Mouse (Mus musculus): Measurements from ENCODE around the gene Mapk14. TPM values are rescaled to one million over a fixed set of nuclear protein-coding genes. Genes with fewer than 3 reads are reported as not detected.
"Not testable (repeated sequence)": the region's sequence is repeated elsewhere in the genome, so short reads cannot be mapped to it uniquely, and the experiment has no call there.

Gene Mapk14
- polyA plus RNA-seq, 1 experiment from 2014 or later, result 31.2 TPM

- no peak overlapping the region for H3K4me3 ChIP-seq (ENCODE audit: low read length)
- H3K36me3 ChIP-seq (ENCODE audit: control insufficient read depth, insufficient read depth), result peaks cover 18% of the 10 kb centered on the region
- ATAC-seq (replicated peaks; ENCODE audit: extremely low read depth, insufficient read depth, low FRiP score), result no peak
- H3K4me2 ChIP-seq (ENCODE audit: low read depth, low read length), result no peak overlapping the region
- H3K27ac ChIP-seq (ENCODE audit: low read length), result no peak overlapping the region
- H3K9ac ChIP-seq (ENCODE audit: low read length), result no peak overlapping the region
- H3K27me3 ChIP-seq (ENCODE audit: control insufficient read depth, insufficient read depth, low read length), result no peaks in the 10 kb centered on the region
- H3K4me1 ChIP-seq (ENCODE audit: control insufficient read depth, insufficient read depth, low read length), result peaks cover 20% of the 10 kb centered on the region
- 97% methylated on average over 3 of the region's 3 CpGs for WGBS
- H3K9me3 ChIP-seq (replicated peaks; ENCODE audit: control insufficient read depth, low read length), result 0 out of 2 replicates have a peak, but pooled peaks cover 3% of the 10 kb centered on the region
Measured at GRCm38 (mm10) chr17:28714006-28714405, 22.9 kb downstream of the Mapk14 start.

- Histone ChIP-seq H3K27me3 (ENCODE audit: control insufficient read depth, insufficient read depth, low read length) (no peaks in the 10 kb centered on the region), H3K4me1 (ENCODE audit: control insufficient read depth, insufficient read depth, low read length) (peaks cover 29% of the 10 kb centered on the region), H3K4me3 (ENCODE audit: low read length) (no peak overlapping the region), H3K9ac (ENCODE audit: low read length) (no peak overlapping the region), H3K9me3 (replicated peaks; ENCODE audit: control insufficient read depth, low read length) (0 out of 2 replicates have a peak, but pooled peaks cover 3% of the 10 kb centered on the region), H3K4me2 (ENCODE audit: low read depth, low read length) (no peak overlapping the region), H3K36me3 (ENCODE audit: control insufficient read depth, insufficient read depth) (peaks cover 26% of the 10 kb centered on the region), H3K27ac (ENCODE audit: low read length) (no peak overlapping the region)
- WGBS, result 67% methylated on average over 6 of the region's 7 CpGs
- no peak for ATAC-seq (replicated peaks; ENCODE audit: extremely low read depth, insufficient read depth, low FRiP score)
Measured at GRCm38 (mm10) chr17:28715832-28716548, 24.9 kb downstream of the Mapk14 start.

GRCm38 (mm10) chr17:28717535-28717934, 26.4 kb downstream of the Mapk14 start:
- no peak overlapping the region for H3K9ac ChIP-seq (ENCODE audit: low read length)
- no peak overlapping the region for H3K4me3 ChIP-seq (ENCODE audit: low read length)
- peaks cover 27% of the 10 kb centered on the region for H3K4me1 ChIP-seq (ENCODE audit: control insufficient read depth, insufficient read depth, low read length)
- H3K27me3 ChIP-seq (ENCODE audit: control insufficient read depth, insufficient read depth, low read length), result no peaks in the 10 kb centered on the region
- H3K27ac ChIP-seq (ENCODE audit: low read length), result no peak overlapping the region
- H3K4me2 ChIP-seq (ENCODE audit: low read depth, low read length), result no peak overlapping the region
- 64% methylated on average over 3 of the region's 3 CpGs for WGBS
- no peak for ATAC-seq (replicated peaks; ENCODE audit: extremely low read depth, insufficient read depth, low FRiP score)
- H3K36me3 ChIP-seq (ENCODE audit: control insufficient read depth, insufficient read depth), result peaks cover 26% of the 10 kb centered on the region
- H3K9me3 ChIP-seq (replicated peaks; ENCODE audit: control insufficient read depth, low read length), result 0 out of 2 replicates have a peak, but pooled peaks cover 3% of the 10 kb centered on the region

GRCm38 (mm10) chr17:28725783-28726182, 34.7 kb downstream of the Mapk14 start, which contains the start of gene AC170998.1:
Gene AC170998.1 (plus strand): TSS chr17:28726083.
- H3K36me3 ChIP-seq (ENCODE audit: control insufficient read depth, insufficient read depth), result peaks cover 32% of the 10 kb centered on the region
- H3K4me1 ChIP-seq (ENCODE audit: control insufficient read depth, insufficient read depth, low read length), result peaks cover 13% of the 10 kb centered on the region
- no peak for ATAC-seq (replicated peaks; ENCODE audit: extremely low read depth, insufficient read depth, low FRiP score)
- WGBS, result 88% methylated on average over 4 of the region's 4 CpGs
- no peaks in the 10 kb centered on the region for H3K27me3 ChIP-seq (ENCODE audit: control insufficient read depth, insufficient read depth, low read length)
- no peak within 1 kb of the TSS for H3K4me2 ChIP-seq (ENCODE audit: low read depth, low read length)
- H3K27ac ChIP-seq (ENCODE audit: low read length), result no peak within 1 kb of the TSS
- no peaks in the 10 kb centered on the region for H3K9me3 ChIP-seq (replicated peaks; ENCODE audit: control insufficient read depth, low read length)
- no peak within 1 kb of the TSS for H3K4me3 ChIP-seq (ENCODE audit: low read length)
- H3K9ac ChIP-seq (ENCODE audit: low read length), result no peak within 1 kb of the TSS

GRCm38 (mm10) chr17:28727511-28727910, 36.4 kb downstream of the Mapk14 start:
- not testable (repeated sequence) for H3K4me3 ChIP-seq (ENCODE audit: low read length); H3K9me3 ChIP-seq (replicated peaks; ENCODE audit: control insufficient read depth, low read length); H3K27me3 ChIP-seq (ENCODE audit: control insufficient read depth, insufficient read depth, low read length); H3K4me1 ChIP-seq (ENCODE audit: control insufficient read depth, insufficient read depth, low read length); H3K4me2 ChIP-seq (ENCODE audit: low read depth, low read length); H3K9ac ChIP-seq (ENCODE audit: low read length); H3K27ac ChIP-seq (ENCODE audit: low read length); ATAC-seq (replicated peaks; ENCODE audit: extremely low read depth, insufficient read depth, low FRiP score)
- H3K36me3 ChIP-seq (ENCODE audit: control insufficient read depth, insufficient read depth), result peaks cover 42% of the 10 kb centered on the region
- WGBS, result 91% methylated on average over 11 of the region's 11 CpGs

GRCm38 (mm10) chr17:28735317-28736105, 44.4 kb downstream of the Mapk14 start:
- Histone ChIP-seq H3K9ac (ENCODE audit: low read length) (no peak overlapping the region), H3K9me3 (replicated peaks; ENCODE audit: control insufficient read depth, low read length) (no peaks in the 10 kb centered on the region), H3K4me2 (ENCODE audit: low read depth, low read length) (no peak overlapping the region), H3K4me3 (ENCODE audit: low read length) (no peak overlapping the region), H3K36me3 (ENCODE audit: control insufficient read depth, insufficient read depth) (peaks cover 31% of the 10 kb centered on the region), H3K27me3 (ENCODE audit: control insufficient read depth, insufficient read depth, low read length) (no peaks in the 10 kb centered on the region), H3K27ac (ENCODE audit: low read length) (no peak overlapping the region), H3K4me1 (ENCODE audit: control insufficient read depth, insufficient read depth, low read length) (no peaks in the 10 kb centered on the region; the same call in 1 of the 2 replicates)
- no peak for ATAC-seq (replicated peaks; ENCODE audit: extremely low read depth, insufficient read depth, low FRiP score)
- WGBS, result 82% methylated on average over 6 of the region's 6 CpGs

- Histone ChIP-seq H3K9ac (ENCODE audit: low read length) (no peak overlapping the region), H3K36me3 (ENCODE audit: control insufficient read depth, insufficient read depth) (peaks cover 31% of the 10 kb centered on the region), H3K27me3 (ENCODE audit: control insufficient read depth, insufficient read depth, low read length) (no peaks in the 10 kb centered on the region), H3K9me3 (replicated peaks; ENCODE audit: control insufficient read depth, low read length) (no peaks in the 10 kb centered on the region), H3K4me2 (ENCODE audit: low read depth, low read length) (no peak overlapping the region), H3K4me3 (ENCODE audit: low read length) (no peak overlapping the region), H3K27ac (ENCODE audit: low read length) (no peak overlapping the region), H3K4me1 (ENCODE audit: control insufficient read depth, insufficient read depth, low read length) (no peaks in the 10 kb centered on the region; the same call in 1 of the 2 replicates)
- WGBS, result 67% methylated on average over 4 of the region's 4 CpGs
- no peak for ATAC-seq (replicated peaks; ENCODE audit: extremely low read depth, insufficient read depth, low FRiP score)
Measured at GRCm38 (mm10) chr17:28736486-28736885, 45.4 kb downstream of the Mapk14 start.

- Histone ChIP-seq H3K36me3 (ENCODE audit: control insufficient read depth, insufficient read depth) (peaks cover 34% of the 10 kb centered on the region), H3K4me2 (ENCODE audit: low read depth, low read length) (no peak overlapping the region), H3K9ac (ENCODE audit: low read length) (no peak overlapping the region), H3K27me3 (ENCODE audit: control insufficient read depth, insufficient read depth, low read length) (no peaks in the 10 kb centered on the region), H3K27ac (ENCODE audit: low read length) (no peak overlapping the region), H3K9me3 (replicated peaks; ENCODE audit: control insufficient read depth, low read length) (no peaks in the 10 kb centered on the region), H3K4me3 (ENCODE audit: low read length) (no peak overlapping the region), H3K4me1 (ENCODE audit: control insufficient read depth, insufficient read depth, low read length) (no peaks in the 10 kb centered on the region; the same call in 1 of the 2 replicates)
- no peak for ATAC-seq (replicated peaks; ENCODE audit: extremely low read depth, insufficient read depth, low FRiP score)
- WGBS, result 77% methylated on average over 4 of the region's 4 CpGs
Measured at GRCm38 (mm10) chr17:28737973-28738372, 46.8 kb downstream of the Mapk14 start.

- no peak overlapping the region for H3K4me2 ChIP-seq (ENCODE audit: low read depth, low read length)
- peaks cover 4% of the 10 kb centered on the region; the same call in 1 of the 2 replicates for H3K9me3 ChIP-seq (replicated peaks; ENCODE audit: control insufficient read depth, low read length)
- WGBS, result 96% methylated on average over 6 of the region's 6 CpGs
- H3K36me3 ChIP-seq (ENCODE audit: control insufficient read depth, insufficient read depth), result peaks cover 45% of the 10 kb centered on the region
- H3K4me3 ChIP-seq (ENCODE audit: low read length), result no peak overlapping the region
- H3K27ac ChIP-seq (ENCODE audit: low read length), result no peak overlapping the region
- ATAC-seq (replicated peaks; ENCODE audit: extremely low read depth, insufficient read depth, low FRiP score), result no peak
- H3K4me1 ChIP-seq (ENCODE audit: control insufficient read depth, insufficient read depth, low read length), result no peaks in the 10 kb centered on the region; the same call in 1 of the 2 replicates
- no peak overlapping the region for H3K9ac ChIP-seq (ENCODE audit: low read length)
- H3K27me3 ChIP-seq (ENCODE audit: control insufficient read depth, insufficient read depth, low read length), result no peaks in the 10 kb centered on the region
Measured at GRCm38 (mm10) chr17:28739244-28739643, 48.1 kb downstream of the Mapk14 start.

All from heart, embryonic 16.5 days (tissue).